Mouse (Mus musculus): ENCODE results near the gene Napepld.

- TF ChIP-seq ZNF384 (IDR thresholded peaks at IDR 0.05; ENCODE audit: low read depth, low read length), result no peak
- TF ChIP-seq ZC3H11A (IDR thresholded peaks at IDR 0.05; ENCODE audit: borderline replicate concordance, low read depth, low read length), result no peak
- TF ChIP-seq HCFC1 (IDR thresholded peaks at IDR 0.05; ENCODE audit: borderline replicate concordance, insufficient read depth, low read length), result no peak
Measured at GRCm38 (mm10) chr5:21737620-21738019, 36.4 kb upstream of the Napepld start.

Measured in ES-E14 (cell line).